Mouse (Mus musculus): ENCODE results near the gene Enho. TPM values are rescaled to one million over a fixed set of nuclear protein-coding genes. Genes with fewer than 3 reads are reported as not detected.

Gene Enho
- total and polyA plus RNA-seq, 3 experiments, result 8.1 to 22.3 (median 8.3) TPM

DNA sequence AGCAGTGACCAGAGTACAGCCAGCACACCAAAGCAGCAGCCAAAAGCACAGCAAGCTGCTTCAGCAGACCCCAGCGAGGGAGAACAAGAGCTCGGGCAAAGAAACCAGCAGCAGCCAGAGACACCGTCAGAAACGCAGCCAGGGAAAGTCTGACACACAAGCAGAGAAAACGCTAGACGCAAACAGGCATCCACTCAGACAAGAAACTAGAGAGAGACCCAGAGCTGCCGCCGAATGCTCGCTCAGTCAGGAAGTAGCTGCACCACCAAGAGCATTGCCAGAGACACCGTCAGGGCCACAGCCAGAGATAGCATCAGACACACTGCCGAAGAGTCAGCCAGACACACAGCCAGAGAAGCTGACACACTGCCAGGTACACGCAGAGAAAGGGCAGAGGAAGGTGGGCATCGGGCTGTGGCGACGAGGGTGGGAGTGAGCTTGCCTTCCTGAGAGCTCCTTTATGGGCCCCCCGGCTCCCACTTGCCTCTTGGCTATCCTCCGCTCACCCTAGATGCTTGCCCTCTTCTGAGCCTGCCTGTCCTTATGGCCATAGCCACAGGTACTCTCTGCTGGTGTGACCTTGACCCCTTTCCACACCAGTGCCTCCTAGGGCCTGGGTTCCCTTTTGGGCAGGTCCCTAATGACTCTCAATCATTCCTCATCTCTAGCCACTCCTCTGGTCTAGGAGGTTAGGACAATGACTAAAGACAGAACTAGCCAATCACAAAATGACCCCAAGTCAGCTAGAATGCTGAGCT, 36.3 kb upstream of the Enho start:
- Histone ChIP-seq H3K27me3 (ENCODE audit: control insufficient read depth, insufficient read depth, low read length) (no peaks in the 10 kb centered on the region), H3K36me3 (ENCODE audit: control insufficient read depth, insufficient read depth, low read length) (no peaks in the 10 kb centered on the region), H3K4me1 (ENCODE audit: control insufficient read depth, insufficient read depth, low read length) (no peaks in the 10 kb centered on the region), H3K79me2 (replicated peaks; ENCODE audit: control insufficient read depth, insufficient read depth, low read length) (no peaks in the 10 kb centered on the region), H3K9ac (ENCODE audit: low read depth, low read length) (no peak overlapping the region), H3K27ac (no peak overlapping the region), H3K4me3 (no peak overlapping the region)
- TF ChIP-seq CTCF (IDR thresholded peaks at IDR 0.05) (no peak), POLR2A (IDR thresholded peaks at IDR 0.05; ENCODE audit: insufficient read depth, low read depth, low read length) (no peak), EP300 (IDR thresholded peaks at IDR 0.05; ENCODE audit: insufficient read depth, low read depth, low read length) (no peak)
- DNase-seq, result no peak
- intact Hi-C loops (cut with DNase I), result no loop called here
- WGBS, result 40% methylated on average over 17 of the region's 17 CpGs

DNA sequence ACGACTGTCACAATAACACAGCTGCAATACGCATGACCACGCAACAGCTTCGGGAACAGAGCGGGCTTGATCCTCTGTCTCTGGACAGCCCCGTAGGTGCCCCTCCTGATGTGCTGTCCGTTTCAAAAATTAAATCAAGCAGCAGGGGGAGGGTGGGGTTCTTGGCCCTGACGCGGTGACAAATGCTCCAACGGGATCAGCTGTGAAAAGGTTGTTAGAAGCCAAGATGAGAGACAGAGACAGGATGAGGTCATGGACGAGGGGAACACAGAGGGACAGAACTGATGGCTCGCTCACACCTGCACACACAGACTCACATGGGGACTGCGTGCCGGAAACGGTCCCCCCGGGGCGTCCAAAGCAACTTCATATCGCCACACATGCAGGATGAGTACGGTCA, 33.1 kb upstream of the Enho start:
- intact Hi-C loops (cut with DNase I), result no loop called here
- no peaks in the 10 kb centered on the region for H3K36me3 ChIP-seq (ENCODE audit: control insufficient read depth, insufficient read depth, low read length)
- no peaks in the 10 kb centered on the region for H3K4me1 ChIP-seq (ENCODE audit: control insufficient read depth, insufficient read depth, low read length)
- no peaks in the 10 kb centered on the region for H3K27me3 ChIP-seq (ENCODE audit: control insufficient read depth, insufficient read depth, low read length)
- no peak overlapping the region for H3K4me3 ChIP-seq
- no peaks in the 10 kb centered on the region for H3K79me2 ChIP-seq (replicated peaks; ENCODE audit: control insufficient read depth, insufficient read depth, low read length)
- WGBS, result 60% methylated on average over 19 of the region's 19 CpGs
- H3K27ac ChIP-seq, result no peak overlapping the region
- DNase-seq, result no peak
- H3K9ac ChIP-seq (ENCODE audit: low read depth, low read length), result no peak overlapping the region
- TF ChIP-seq POLR2A (IDR thresholded peaks at IDR 0.05; ENCODE audit: insufficient read depth, low read depth, low read length) (no peak), EP300 (IDR thresholded peaks at IDR 0.05; ENCODE audit: insufficient read depth, low read depth, low read length) (no peak), CTCF (IDR thresholded peaks at IDR 0.05) (no peak)

- WGBS, result 40% methylated on average over 8 of the region's 8 CpGs
- no peak for DNase-seq
- Histone ChIP-seq H3K4me1 (ENCODE audit: control insufficient read depth, insufficient read depth, low read length) (no peaks in the 10 kb centered on the region), H3K4me3 (no peak overlapping the region), H3K9ac (ENCODE audit: low read depth, low read length) (no peak overlapping the region), H3K27me3 (ENCODE audit: control insufficient read depth, insufficient read depth, low read length) (no peaks in the 10 kb centered on the region), H3K36me3 (ENCODE audit: control insufficient read depth, insufficient read depth, low read length) (no peaks in the 10 kb centered on the region), H3K79me2 (replicated peaks; ENCODE audit: control insufficient read depth, insufficient read depth, low read length) (no peaks in the 10 kb centered on the region), H3K27ac (no peak overlapping the region)
- intact Hi-C loops (cut with DNase I), result no loop called here
- TF ChIP-seq CTCF (IDR thresholded peaks at IDR 0.05) (no peak), EP300 (IDR thresholded peaks at IDR 0.05; ENCODE audit: insufficient read depth, low read depth, low read length) (no peak), POLR2A (IDR thresholded peaks at IDR 0.05; ENCODE audit: insufficient read depth, low read depth, low read length) (no peak)
These were observed 32.4 kb upstream of the Enho start for GRCm38 (mm10) chr4:41672522-41672963.

- TF ChIP-seq CTCF (IDR thresholded peaks at IDR 0.05), result no peak
- TF ChIP-seq POLR2A (IDR thresholded peaks at IDR 0.05; ENCODE audit: insufficient read depth, low read depth, low read length), result no peak
- TF ChIP-seq EP300 (IDR thresholded peaks at IDR 0.05; ENCODE audit: insufficient read depth, low read depth, low read length), result no peak
- no peak overlapping the region for H3K9ac ChIP-seq (ENCODE audit: low read depth, low read length)
- H3K27me3 ChIP-seq (ENCODE audit: control insufficient read depth, insufficient read depth, low read length), result no peaks in the 10 kb centered on the region
- H3K27ac ChIP-seq, result no peak overlapping the region
- no peaks in the 10 kb centered on the region for H3K36me3 ChIP-seq (ENCODE audit: control insufficient read depth, insufficient read depth, low read length)
- no peak for DNase-seq
- intact Hi-C loops (cut with DNase I), result no loop called here
- no peak overlapping the region for H3K4me3 ChIP-seq
- no peaks in the 10 kb centered on the region for H3K4me1 ChIP-seq (ENCODE audit: control insufficient read depth, insufficient read depth, low read length)
- 35% methylated on average over 8 of the region's 8 CpGs for WGBS
- no peaks in the 10 kb centered on the region for H3K79me2 ChIP-seq (replicated peaks; ENCODE audit: control insufficient read depth, insufficient read depth, low read length)
These were observed 31.9 kb upstream of the Enho start for GRCm38 (mm10) chr4:41671963-41672480.

DNA sequence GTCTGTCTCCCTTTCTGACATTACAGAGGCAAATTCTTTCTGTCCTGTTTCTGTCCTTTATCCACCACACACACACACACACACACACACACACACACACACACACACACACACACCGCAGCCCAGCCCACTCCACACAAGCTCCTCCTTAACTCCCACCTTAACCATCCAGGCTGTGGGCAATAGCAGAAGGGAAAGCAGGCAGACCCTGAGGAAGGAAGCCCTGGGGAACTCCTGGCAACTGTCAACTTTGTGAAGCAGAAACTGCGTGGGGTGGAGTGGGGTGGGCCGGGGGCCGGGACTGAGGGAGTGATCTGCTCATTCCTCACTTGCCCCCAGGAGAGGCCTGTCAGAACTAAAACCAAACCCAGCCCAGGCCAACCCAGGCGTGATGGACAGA, 31.4 kb upstream of the Enho start:
- no peaks in the 10 kb centered on the region for H3K27me3 ChIP-seq (ENCODE audit: control insufficient read depth, insufficient read depth, low read length)
- H3K4me3 ChIP-seq, result no peak overlapping the region
- H3K36me3 ChIP-seq (ENCODE audit: control insufficient read depth, insufficient read depth, low read length), result no peaks in the 10 kb centered on the region
- H3K4me1 ChIP-seq (ENCODE audit: control insufficient read depth, insufficient read depth, low read length), result no peaks in the 10 kb centered on the region
- H3K27ac ChIP-seq, result no peak overlapping the region
- TF ChIP-seq CTCF (IDR thresholded peaks at IDR 0.05) (no peak), POLR2A (IDR thresholded peaks at IDR 0.05; ENCODE audit: insufficient read depth, low read depth, low read length) (no peak), EP300 (IDR thresholded peaks at IDR 0.05; ENCODE audit: insufficient read depth, low read depth, low read length) (no peak)
- H3K79me2 ChIP-seq (replicated peaks; ENCODE audit: control insufficient read depth, insufficient read depth, low read length), result no peaks in the 10 kb centered on the region
- no peak overlapping the region for H3K9ac ChIP-seq (ENCODE audit: low read depth, low read length)
- WGBS, result 58% methylated on average over 5 of the region's 5 CpGs
- intact Hi-C loops (cut with DNase I), result no loop called here
- no peak for DNase-seq

GRCm38 (mm10) chr4:41670836-41671235, 30.7 kb upstream of the Enho start:
- intact Hi-C loops (cut with DNase I), result no loop called here
- Histone ChIP-seq H3K27ac (no peak overlapping the region), H3K4me3 (no peak overlapping the region), H3K36me3 (ENCODE audit: control insufficient read depth, insufficient read depth, low read length) (no peaks in the 10 kb centered on the region), H3K4me1 (ENCODE audit: control insufficient read depth, insufficient read depth, low read length) (no peaks in the 10 kb centered on the region), H3K27me3 (ENCODE audit: control insufficient read depth, insufficient read depth, low read length) (no peaks in the 10 kb centered on the region), H3K9ac (ENCODE audit: low read depth, low read length) (no peak overlapping the region), H3K79me2 (replicated peaks; ENCODE audit: control insufficient read depth, insufficient read depth, low read length) (no peaks in the 10 kb centered on the region)
- TF ChIP-seq EP300 (IDR thresholded peaks at IDR 0.05; ENCODE audit: insufficient read depth, low read depth, low read length) (no peak), POLR2A (IDR thresholded peaks at IDR 0.05; ENCODE audit: insufficient read depth, low read depth, low read length) (no peak), CTCF (IDR thresholded peaks at IDR 0.05) (no peak)
- DNase-seq, result no peak
- 90% methylated on average over 18 of the region's 18 CpGs for WGBS

Measured in heart, adult 2 months (tissue).